Comparison of ENCODE assay signal across 15 mouse cellular contexts in the genomic region with DNA sequence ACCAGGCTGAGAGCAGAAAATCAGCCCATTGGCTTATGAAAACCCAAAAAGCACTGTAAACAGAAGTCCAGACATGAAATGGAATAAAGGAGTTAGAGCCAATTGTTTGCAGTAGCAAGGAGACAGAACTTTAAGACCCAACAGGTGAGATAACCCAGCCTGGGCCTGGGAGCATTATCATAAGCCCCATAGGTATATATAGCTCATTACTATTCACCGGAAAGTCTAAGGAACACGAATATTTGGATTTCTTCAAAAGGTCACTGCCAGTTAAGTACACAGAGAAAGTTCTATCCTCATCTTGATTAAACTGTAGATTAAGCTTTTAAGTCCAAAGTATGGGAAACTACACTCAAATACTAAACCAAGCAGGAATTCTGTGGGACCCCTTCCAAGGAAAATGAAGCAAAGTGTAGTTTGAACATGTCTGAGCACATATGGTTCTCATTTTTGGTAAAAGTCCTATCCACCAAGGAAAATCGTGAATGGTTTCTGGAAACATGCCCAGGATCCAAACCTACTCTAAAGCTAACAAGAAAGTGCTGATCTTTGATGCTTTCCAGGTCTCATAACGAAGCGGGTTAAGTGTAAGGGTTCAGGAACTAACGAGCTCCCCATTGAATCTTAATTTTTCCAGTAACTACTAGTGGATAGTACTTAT. TPM values are rescaled to one million over a fixed set of nuclear protein-coding genes. Genes with fewer than 3 reads are reported as not detected.
A peak's percentile ranks its signal among the peaks of the same experiment; 100 is the strongest.
DNase-seq lines count a peak whose midpoint lies in the region; ATAC-seq lines count a peak whose summit lies in the region.
"Had no signal": no experiment of that assay in that cellular context is flagged by ENCODE, and none has a peak within 500 bp of the region (broad histone marks: within the 10 kb centered on the region; RNA-seq: fewer than 3 reads in every experiment).

No protein-coding gene starts in this region.

- H3K9me3 ChIP-seq in embryonic facial prominence, embryonic 11.5 days (replicated peaks; ENCODE audit: control insufficient read depth, low read length): no peaks in the 10 kb centered on the region
- no peaks in the 10 kb centered on the region for H3K9me3 ChIP-seq in embryonic facial prominence, embryonic 10.5 days
- H3K9me3 ChIP-seq in kidney, embryonic 15.5 days (replicated peaks): no peaks in the 10 kb centered on the region
- H3K9me3 ChIP-seq in limb, embryonic 12.5 days: no peaks in the 10 kb centered on the region
- H3K9me3 ChIP-seq: hindbrain, embryonic 15.5 days had no signal

- intact Hi-C loops in gastrocnemius, postnatal 36 days (cut with DNase I): no loop called here

- no peaks in the 10 kb centered on the region for H3K4me1 ChIP-seq in embryonic facial prominence, embryonic 11.5 days (ENCODE audit: control insufficient read depth, insufficient read depth, low read length)
- no peaks in the 10 kb centered on the region for H3K4me1 ChIP-seq in embryonic facial prominence, embryonic 10.5 days
- no peaks in the 10 kb centered on the region for H3K4me1 ChIP-seq in kidney, embryonic 15.5 days
- H3K4me1 ChIP-seq in limb, embryonic 12.5 days (replicated peaks): 0 out of 2 replicates have a peak, but pooled peaks cover 2% of the 10 kb centered on the region
- H3K4me1 ChIP-seq: hindbrain, embryonic 15.5 days had no signal

- H3K27me3 ChIP-seq in embryonic facial prominence, embryonic 11.5 days (ENCODE audit: control insufficient read depth, insufficient read depth, low read length): no peaks in the 10 kb centered on the region
- no peaks in the 10 kb centered on the region for H3K27me3 ChIP-seq in embryonic facial prominence, embryonic 10.5 days (replicated peaks; ENCODE audit: low read depth, poor library complexity, severe bottlenecking)
- H3K27me3 ChIP-seq in kidney, embryonic 15.5 days: no peaks in the 10 kb centered on the region
- no peaks in the 10 kb centered on the region for H3K27me3 ChIP-seq in limb, embryonic 12.5 days
- H3K27me3 ChIP-seq: hindbrain, embryonic 15.5 days had no signal

- H3K9ac ChIP-seq in embryonic facial prominence, embryonic 11.5 days (replicated peaks; ENCODE audit: low read length): no peak overlapping the region
- H3K9ac ChIP-seq in kidney, embryonic 15.5 days: no peak overlapping the region
- H3K9ac ChIP-seq in limb, embryonic 12.5 days (replicated peaks): no peak overlapping the region
- H3K9ac ChIP-seq: hindbrain, embryonic 15.5 days had no signal

- WGBS in embryonic facial prominence, embryonic 11.5 days: 39% methylated on average over 6 of the region's 6 CpGs
- 63% methylated on average over 6 of the region's 6 CpGs for WGBS in embryonic facial prominence, embryonic 10.5 days
- WGBS in kidney, embryonic 15.5 days: 61% methylated on average over 6 of the region's 6 CpGs
- WGBS in limb, embryonic 12.5 days: 22% methylated on average over 6 of the region's 6 CpGs

- no peak overlapping the region for H3K4me2 ChIP-seq in embryonic facial prominence, embryonic 11.5 days (ENCODE audit: low read depth, low read length)
- H3K4me2 ChIP-seq in kidney, embryonic 15.5 days: no peak overlapping the region
- no peak overlapping the region for H3K4me2 ChIP-seq in limb, embryonic 12.5 days
- H3K4me2 ChIP-seq: hindbrain, embryonic 15.5 days had no signal

- no peak for ATAC-seq in embryonic facial prominence, embryonic 11.5 days (replicated peaks; ENCODE audit: insufficient number of reproducible peaks, low FRiP score, low TSS enrichment, low read depth)
- 0 out of 2 replicates have a peak, but pooled peaks have one; percentile 29 for ATAC-seq in kidney, embryonic 15.5 days (replicated peaks; ENCODE audit: low FRiP score)
- peak; percentile 88 for ATAC-seq in limb, embryonic 12.5 days (ENCODE audit: insufficient number of reproducible peaks, insufficient read depth, low FRiP score, low TSS enrichment, low read depth)

- no peak overlapping the region for H3K4me3 ChIP-seq in embryonic facial prominence, embryonic 11.5 days (ENCODE audit: low read depth, low read length)
- H3K4me3 ChIP-seq in embryonic facial prominence, embryonic 10.5 days: no peak overlapping the region
- H3K4me3 ChIP-seq in kidney, embryonic 15.5 days (replicated peaks): no peak overlapping the region
- H3K4me3 ChIP-seq in limb, embryonic 12.5 days (replicated peaks): no peak overlapping the region
- H3K4me3 ChIP-seq: erythroblast, embryonic 14.5 days; hindbrain, embryonic 15.5 days had no signal

- H3K36me3 ChIP-seq in embryonic facial prominence, embryonic 11.5 days (replicated peaks; ENCODE audit: control insufficient read depth, insufficient read depth, low read depth, low read length): no peaks in the 10 kb centered on the region
- no peaks in the 10 kb centered on the region for H3K36me3 ChIP-seq in embryonic facial prominence, embryonic 10.5 days (replicated peaks)
- no peaks in the 10 kb centered on the region for H3K36me3 ChIP-seq in kidney, embryonic 15.5 days
- no peaks in the 10 kb centered on the region for H3K36me3 ChIP-seq in limb, embryonic 12.5 days
- H3K36me3 ChIP-seq: hindbrain, embryonic 15.5 days had no signal

- H3K27ac ChIP-seq in embryonic facial prominence, embryonic 11.5 days (replicated peaks; ENCODE audit: low read depth, low read length): no peak overlapping the region
- H3K27ac ChIP-seq in embryonic facial prominence, embryonic 10.5 days (replicated peaks): no peak overlapping the region
- peak overlapping the region; percentile 56; the same call in 1 of the 2 replicates for H3K27ac ChIP-seq in kidney, embryonic 15.5 days
- peak overlapping the region; percentile 69 for H3K27ac ChIP-seq in limb, embryonic 12.5 days
- H3K27ac ChIP-seq: hindbrain, embryonic 15.5 days had no signal

- peak; percentile 67 for DNase-seq in embryonic facial prominence, embryonic 11.5 days (ENCODE audit: low spot score)
- no peak for DNase-seq in embryonic facial prominence, embryonic 10.5 days (ENCODE audit: low spot score)
- no peak for DNase-seq in kidney, postnatal 10 days
- peak; percentile 4 for DNase-seq in adipocyte (ENCODE audit: low spot score)
- no peak for DNase-seq in urinary bladder, adult 2 months (ENCODE audit: low spot score)
- DNase-seq in gastrocnemius, postnatal 36 days: no peak
- DNase-seq: adrenal gland, postnatal 10 days; B cell, adult 2 months; cerebellum, adult 11-12 months; gastrocnemius, postnatal 10 days; layer of hippocampus, postnatal 36 days had no signal

RNA-seq across cellular contexts. Expression of a gene that starts 51.5 kb away (rescaled TPM):
- 123 and 125 TPM in 2 replicates for polyA plus RNA-seq in embryonic facial prominence, embryonic 11.5 days (2014; fragmentation: Nextera tagmentation; extraction: Ambion mirVana)
- polyA plus RNA-seq in embryonic facial prominence, embryonic 10.5 days (2016; fragmentation: Nextera tagmentation; extraction: Ambion mirVana): 108 and 113 TPM in 2 replicates
- polyA plus RNA-seq in kidney, embryonic 15.5 days (2015; fragmentation: Nextera tagmentation; extraction: Ambion mirVana): 128 and 137 TPM in 2 replicates
- 135 and 141 TPM in 2 replicates for polyA plus RNA-seq in limb, embryonic 12.5 days (2016; fragmentation: Nextera tagmentation; extraction: Ambion mirVana)
- 42.0 and 52.1 TPM in 2 replicates for polyA plus RNA-seq in urinary bladder, adult 2 months (2012; rRNA removed)
- 10 to 100 TPM; 40.5 to 47.7 TPM for total RNA-seq in gastrocnemius, postnatal 36 days (2021)

Comparison
In these comparisons a context has a peak if more than half of its experiments do, and no peak if none do; other contexts are left out.
1. DNase-seq: peak in embryonic facial prominence, embryonic 11.5 days (single experiment) and adipocyte (single experiment); none in embryonic facial prominence, embryonic 10.5 days (single experiment), kidney, postnatal 10 days (single experiment), urinary bladder, adult 2 months (single experiment) and gastrocnemius, postnatal 36 days (0 of 2).
2. H3K27ac ChIP-seq: peak in kidney, embryonic 15.5 days (single experiment) and limb, embryonic 12.5 days (single experiment); none in embryonic facial prominence, embryonic 11.5 days (single experiment) and embryonic facial prominence, embryonic 10.5 days (single experiment).